Mouse (Mus musculus): ENCODE results near the gene Ugt1a7c. TPM values are rescaled to one million over a fixed set of nuclear protein-coding genes. Genes with fewer than 3 reads are reported as not detected.

Ugt1a7c gene
- total and polyA plus RNA-seq, 3 experiments = not detected

DNA sequence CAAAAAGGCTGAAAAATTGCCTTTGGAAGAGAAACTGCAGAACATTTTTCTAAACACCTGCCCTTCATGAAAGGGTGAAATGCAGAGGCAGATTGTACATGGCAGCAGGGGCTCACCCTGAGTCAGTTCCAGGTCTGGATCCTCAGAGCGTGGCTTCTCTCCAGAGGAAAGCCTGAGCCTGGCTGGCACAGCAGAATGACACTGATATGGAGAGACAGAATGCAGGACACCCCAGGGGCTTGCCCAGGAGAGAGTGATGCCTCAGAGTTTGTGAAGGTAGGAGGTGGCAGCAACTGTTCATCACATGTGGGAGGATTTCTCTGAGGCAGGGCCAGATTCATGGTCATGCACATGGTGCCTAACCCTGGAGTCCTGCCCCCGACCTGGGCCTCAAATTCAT, 105.1 kb downstream of the Ugt1a7c start:
- Histone ChIP-seq H3K79me2 (ENCODE audit: control insufficient read depth, insufficient read depth, low read length, poor library complexity) (no peaks in the 10 kb centered on the region), H3K4me1 (ENCODE audit: control insufficient read depth in 1 of 2, insufficient read depth in 2 of 2, low read length in 2 of 2) (no peaks in the 10 kb centered on the region), H3K4me3 (ENCODE audit: control insufficient read depth in 1 of 2, insufficient read depth in 1 of 2, low read depth in 2 of 2, low read length in 2 of 2) (no peak overlapping the region), H3K36me3 (ENCODE audit: control insufficient read depth in 1 of 2, insufficient read depth in 2 of 2, low read length in 2 of 2) (no peaks in the 10 kb centered on the region), H3K27me3 (ENCODE audit: control insufficient read depth in 1 of 2, insufficient read depth in 2 of 2, low read length in 2 of 2) (peaks cover 2 to 3% of the 10 kb centered on the region in 2 experiments; a peak in 2 of 4 replicates), H3K27ac (ENCODE audit: control insufficient read depth, low read depth, low read length) (no peak overlapping the region), H3K9me3 (replicated peaks; ENCODE audit: insufficient read depth, low read length) (no peaks in the 10 kb centered on the region), H3K9ac (ENCODE audit: control insufficient read depth, low read depth, low read length, poor library complexity, severe bottlenecking) (no peak overlapping the region)
- DNase-seq (ENCODE audit: low read depth, low spot score) = no peak
- no peak for TF ChIP-seq ZC3H11A (IDR thresholded peaks at IDR 0.05; ENCODE audit: low read depth, low read length)
- no peak for TF ChIP-seq RCOR1 (IDR thresholded peaks at IDR 0.05; ENCODE audit: low read depth, low read length)
- no peak for TF ChIP-seq RAD21 (IDR thresholded peaks at IDR 0.05; ENCODE audit: low read depth, low read length)
- no peak for TF ChIP-seq MAFK (IDR thresholded peaks at IDR 0.05; ENCODE audit: borderline replicate concordance, low read depth, low read length)
- no peak for TF ChIP-seq MEF2A (IDR thresholded peaks at IDR 0.05; ENCODE audit: extremely low read depth, insufficient replicate concordance, low read depth, low read length, poor library complexity, severe bottlenecking)
- no peak for TF ChIP-seq TBP (IDR thresholded peaks at IDR 0.05; ENCODE audit: low read depth, low read length)
- no peak for TF ChIP-seq ZMIZ1 (IDR thresholded peaks at IDR 0.05; ENCODE audit: low read depth, low read length)
- TF ChIP-seq SIN3A (IDR thresholded peaks at IDR 0.05; ENCODE audit: low read length) = no peak
- TF ChIP-seq JUND (IDR thresholded peaks at IDR 0.05; ENCODE audit: low read depth, low read length) = no peak
- TF ChIP-seq MYC (IDR thresholded peaks at IDR 0.05; ENCODE audit: low read depth, low read length) = no peak
- TF ChIP-seq SMC3 (IDR thresholded peaks at IDR 0.05; ENCODE audit: low read depth, low read length) = no peak
- no peak for TF ChIP-seq GABPA (IDR thresholded peaks at IDR 0.05; ENCODE audit: low read depth, low read length)
- no peak for TF ChIP-seq POLR2AphosphoS5 (IDR thresholded peaks at IDR 0.05; ENCODE audit: borderline replicate concordance, low read depth, low read length)
- no peak for TF ChIP-seq NRF1 (IDR thresholded peaks at IDR 0.05; ENCODE audit: insufficient read depth, low read depth, low read length, poor library complexity, severe bottlenecking)
- TF ChIP-seq CHD1 (IDR thresholded peaks at IDR 0.05; ENCODE audit: low read depth, low read length) = no peak
- no peak for TF ChIP-seq NELFE (IDR thresholded peaks at IDR 0.05; ENCODE audit: low read depth, low read length)
- TF ChIP-seq MYB (IDR thresholded peaks at IDR 0.05; ENCODE audit: low read depth, low read length) = no peak
- no peak for TF ChIP-seq CHD2 (IDR thresholded peaks at IDR 0.05; ENCODE audit: low read length)

DNA sequence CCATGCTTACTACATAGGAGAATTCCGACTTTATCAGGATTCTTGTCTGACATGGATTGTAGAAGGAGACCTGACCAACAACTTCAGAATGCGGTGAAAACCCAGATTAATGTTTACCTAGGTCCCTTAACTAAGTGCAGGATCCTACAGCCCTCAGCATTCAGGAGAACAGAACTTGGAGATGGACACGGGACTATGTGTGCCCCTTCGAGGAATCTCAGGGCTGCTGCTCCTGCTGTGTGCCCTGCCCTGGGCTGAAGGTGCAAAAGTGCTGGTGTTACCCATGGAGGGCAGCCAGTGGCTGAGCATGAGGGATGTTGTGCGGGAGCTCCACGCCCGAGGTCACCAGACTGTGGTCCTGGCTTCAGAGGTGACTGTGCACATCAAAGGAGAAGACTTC, 105.6 kb downstream of the Ugt1a7c start, which contains the start of gene Ugt1a2:
Gene Ugt1a2, plus strand, starts transcription at position 146 of the 400 bp plus-strand sequence.
- Histone ChIP-seq H3K27me3 (ENCODE audit: control insufficient read depth in 1 of 2, insufficient read depth in 2 of 2, low read length in 2 of 2) (peaks cover 2 to 3% of the 10 kb centered on the region in 2 experiments; a peak in 2 of 4 replicates), H3K4me1 (ENCODE audit: control insufficient read depth in 1 of 2, insufficient read depth in 2 of 2, low read length in 2 of 2) (no peaks in the 10 kb centered on the region), H3K79me2 (ENCODE audit: control insufficient read depth, insufficient read depth, low read length, poor library complexity) (no peaks in the 10 kb centered on the region), H3K4me3 (ENCODE audit: control insufficient read depth in 1 of 2, insufficient read depth in 1 of 2, low read depth in 2 of 2, low read length in 2 of 2) (no peak within 1 kb of the TSS), H3K9me3 (replicated peaks; ENCODE audit: insufficient read depth, low read length) (no peaks in the 10 kb centered on the region), H3K27ac (ENCODE audit: control insufficient read depth, low read depth, low read length) (no peak within 1 kb of the TSS), H3K36me3 (ENCODE audit: control insufficient read depth in 1 of 2, insufficient read depth in 2 of 2, low read length in 2 of 2) (no peaks in the 10 kb centered on the region), H3K9ac (ENCODE audit: control insufficient read depth, low read depth, low read length, poor library complexity, severe bottlenecking) (no peak within 1 kb of the TSS)
- no peak for DNase-seq (ENCODE audit: low read depth, low spot score)
- TF ChIP-seq MXI1 (IDR thresholded peaks at IDR 0.05; ENCODE audit: low read depth, low read length) (no peak), ZMIZ1 (IDR thresholded peaks at IDR 0.05; ENCODE audit: low read depth, low read length) (no peak), RCOR1 (IDR thresholded peaks at IDR 0.05; ENCODE audit: low read depth, low read length) (no peak), KAT2A (conservative IDR thresholded peaks at IDR 0.05; ENCODE audit: low read depth, low read length) (no peak), CHD2 (IDR thresholded peaks at IDR 0.05; ENCODE audit: low read length) (no peak), ZKSCAN1 (IDR thresholded peaks at IDR 0.05; ENCODE audit: low read depth, low read length) (no peak), ETS1 (IDR thresholded peaks at IDR 0.05; ENCODE audit: low read depth, low read length) (no peak), USF2 (IDR thresholded peaks at IDR 0.05; ENCODE audit: borderline replicate concordance in 1 of 2, insufficient read depth in 1 of 2, low read depth in 1 of 2, low read length in 2 of 2) (no peak), TCF12 (IDR thresholded peaks at IDR 0.05; ENCODE audit: low read depth, low read length) (no peak)
